Mouse (Mus musculus) brain, adult 10 weeks (tissue): ENCODE data around the gene Ppp4r1. TPM values are rescaled to one million over a fixed set of nuclear protein-coding genes. Genes with fewer than 3 reads are reported as not detected.

Experiments used
- polyA plus RNA-seq: library from polyadenylated mRNA; stranded (reverse); fragments of 350-450 nt; fragmentation: Illumina TruSeq; extraction: RNeasy Lipid Tissue Mini Kit (QIAGEN cat#74804); gene quantifications from one replicate; pipeline ENCODE4 v1.2.3, GENCODE M21; 2015; ENCODE audit warnings: low read depth, low replicate concordance

Ppp4r1 gene
- 35.7 TPM for polyA plus RNA-seq

GRCm38 (mm10) chr17:65782551-65783141 is at the start of gene Ppp4r1:
TSS of gene Ppp4r1 (plus strand) at chr17:65782573.

GRCm38 (mm10) chr17:65771951-65772934 is 10.1 kb upstream of the Ppp4r1 start, which contains the start of gene Rab31:
TSS of gene Rab31 (minus strand) at chr17:65772752.

GRCm38 (mm10) chr17:65885697-65886529 is 103.5 kb downstream of the Ppp4r1 start, which contains the start of gene Ralbp1:
TSS of gene Ralbp1 (minus strand) at chr17:65885798.

Other genes starting within 250 kb of the Ppp4r1 start
- gene Tmem232, start 241.8 kb upstream of the Ppp4r1 start, polyA plus RNA-seq: 2.3 TPM
- 167 TPM for gene Vapa, start 169.0 kb upstream of the Ppp4r1 start, polyA plus RNA-seq
- not detected for gene Txndc2, start 140.4 kb upstream of the Ppp4r1 start, polyA plus RNA-seq
- 71.6 TPM for gene Rab31, start 9.8 kb upstream of the Ppp4r1 start, polyA plus RNA-seq
- gene Ralbp1, start 103.2 kb downstream of the Ppp4r1 start, polyA plus RNA-seq: 44.1 TPM
- gene Twsg1, start 168.7 kb downstream of the Ppp4r1 start, polyA plus RNA-seq: 20.5 TPM